Mouse (Mus musculus) hindbrain, embryonic 14.5 days (tissue): ENCODE measurements around the gene 4933402J07Rik. TPM values are rescaled to one million over a fixed set of nuclear protein-coding genes. Genes with fewer than 3 reads are reported as not detected.

Experiments used
- ATAC-seq: fragments of 200-750 bp; cut with Nextera tagmentation; 2 replicates; pipeline ENCODE4 v1.8.0; 2017; ENCODE audit warnings: moderate number of reproducible peaks, mild to moderate bottlenecking, moderate TSS enrichment, moderate library complexity; ENCODE audit not compliant: low FRiP score
- DNase-seq: peaks from one replicate; pipeline ENCODE4 v3.0.0-alpha.2; 2015; ENCODE audit warnings: low spot score
- H3K27ac ChIP-seq: fragments of 300-500 bp; sonication (generic); 2 replicates; pipeline ENCODE4 v1.5.1; 2014; ENCODE audit warnings: mild to moderate bottlenecking, moderate library complexity
- H3K27me3 ChIP-seq: fragments of 300-500 bp; sonication (generic); 2 replicates; pipeline ENCODE4 v1.6.1; 2014; ENCODE audit warnings: mild to moderate bottlenecking, low read length, mixed read lengths; ENCODE audit not compliant: control insufficient read depth, insufficient read depth
- H3K36me3 ChIP-seq: fragments of 300-500 bp; sonication (generic); replicated peaks from 2 replicates; pipeline ENCODE4 v1.6.1; 2014; ENCODE audit not compliant: control insufficient read depth, insufficient read depth
- H3K4me1 ChIP-seq: fragments of 300-500 bp; sonication (generic); replicated peaks from 2 replicates; pipeline ENCODE4 v1.6.1; 2014; ENCODE audit warnings: antibody characterized with exemption, low read length, mixed read lengths; ENCODE audit not compliant: control insufficient read depth, insufficient read depth
- H3K4me2 ChIP-seq: fragments of 300-500 bp; sonication (generic); replicated peaks from 2 replicates; pipeline ENCODE4 v1.6.1; 2014; ENCODE audit warnings: mild to moderate bottlenecking, moderate library complexity
- H3K4me3 ChIP-seq: fragments of 300-500 bp; sonication (generic); replicated peaks from 2 replicates; pipeline ENCODE4 v1.5.1; 2014; ENCODE audit warnings: mild to moderate bottlenecking, low read length
- H3K9ac ChIP-seq: fragments of 300-500 bp; sonication (generic); 2 replicates; pipeline ENCODE4 v1.6.1; 2014
- H3K9me3 ChIP-seq: fragments of 300-500 bp; sonication (generic); 2 replicates; pipeline ENCODE4 v1.6.1; 2016; ENCODE audit warnings: low read length; ENCODE audit not compliant: control insufficient read depth
- WGBS: fragments of 180-500 bp; shearing (Covaris S2); extraction: QIAGEN DNeasy Blood & Tissue Kit; methylation state at CpG from one replicate; pipeline ENCODE4 v1.1.7; 2014; 5-methylcytosine and 5-hydroxymethylcytosine counted together
- polyA plus RNA-seq: library from polyadenylated mRNA; unstranded; fragments of >200 nt; fragmentation: Nextera tagmentation; extraction: Ambion mirVana; gene quantifications from 2 replicates; pipeline ENCODE4 v1.2.1, GENCODE M21; 2014

Gene 4933402J07Rik
- polyA plus RNA-seq: not detected in 2 replicates

DNA sequence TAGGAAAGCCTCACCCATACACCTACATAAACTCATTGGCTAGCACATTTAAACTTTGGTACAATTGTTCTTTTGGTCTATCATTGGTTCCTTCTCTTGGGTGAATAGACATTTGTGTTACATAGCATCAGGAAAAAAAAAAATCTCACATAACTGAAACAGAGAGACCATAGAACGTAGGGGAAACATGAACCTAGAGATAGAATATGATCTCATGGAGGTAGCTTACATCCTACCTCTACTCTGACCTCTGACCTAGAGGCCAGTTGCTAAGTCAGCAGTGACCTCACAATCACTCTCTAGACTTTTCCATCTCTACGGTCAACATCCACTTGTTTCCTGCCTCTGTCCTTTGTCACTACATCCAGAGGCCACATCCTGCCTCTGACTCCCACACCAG lies at the start of gene 4933402J07Rik:
Gene 4933402J07Rik (plus strand): TSS at position 301 of the 400 bp plus-strand sequence.
- DNase-seq: no peak
- Histone ChIP-seq H3K4me3 (no peak within 1 kb of the TSS), H3K27me3 (no peaks in the 10 kb centered on the region), H3K9ac (no peak within 1 kb of the TSS), H3K36me3 (no peaks in the 10 kb centered on the region), H3K4me2 (no peak within 1 kb of the TSS), H3K27ac (no peak within 1 kb of the TSS), H3K9me3 (no peaks in the 10 kb centered on the region), H3K4me1 (no peaks in the 10 kb centered on the region)
- WGBS: 83% methylated on average over 2 of the region's 2 CpGs
- ATAC-seq: no peak

DNA sequence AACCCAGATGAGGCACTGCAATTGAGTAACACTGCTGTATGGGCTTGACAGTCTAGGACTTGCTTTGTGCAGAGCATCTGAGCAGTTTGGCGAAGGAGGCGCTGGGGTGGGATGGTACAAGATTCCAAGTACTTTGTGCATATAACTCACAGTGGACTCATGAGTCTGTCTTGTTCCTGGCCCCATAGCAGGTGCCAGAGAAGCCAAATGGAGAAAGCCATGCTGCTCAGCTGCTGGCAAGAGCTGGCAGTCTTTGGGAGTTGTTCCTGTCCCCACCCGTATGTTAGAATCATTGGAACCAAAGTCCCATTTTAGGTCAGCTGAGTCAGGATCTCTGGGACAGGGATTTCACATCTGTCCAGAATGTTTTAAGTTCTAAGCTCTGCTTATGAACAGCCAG lies 46.5 kb upstream of the 4933402J07Rik start:
- no peaks in the 10 kb centered on the region for H3K27me3 ChIP-seq
- no peaks in the 10 kb centered on the region; the same call in 1 of the 2 replicates for H3K36me3 ChIP-seq
- WGBS: 97% methylated on average over 3 of the region's 3 CpGs
- no peaks in the 10 kb centered on the region for H3K4me1 ChIP-seq
- no peaks in the 10 kb centered on the region for H3K9me3 ChIP-seq
- ATAC-seq (no peak), DNase-seq (no peak)
- no peak overlapping the region for H3K4me3 ChIP-seq
- H3K9ac ChIP-seq: no peak overlapping the region
- H3K4me2 ChIP-seq: no peak overlapping the region
- no peak overlapping the region for H3K27ac ChIP-seq

DNA sequence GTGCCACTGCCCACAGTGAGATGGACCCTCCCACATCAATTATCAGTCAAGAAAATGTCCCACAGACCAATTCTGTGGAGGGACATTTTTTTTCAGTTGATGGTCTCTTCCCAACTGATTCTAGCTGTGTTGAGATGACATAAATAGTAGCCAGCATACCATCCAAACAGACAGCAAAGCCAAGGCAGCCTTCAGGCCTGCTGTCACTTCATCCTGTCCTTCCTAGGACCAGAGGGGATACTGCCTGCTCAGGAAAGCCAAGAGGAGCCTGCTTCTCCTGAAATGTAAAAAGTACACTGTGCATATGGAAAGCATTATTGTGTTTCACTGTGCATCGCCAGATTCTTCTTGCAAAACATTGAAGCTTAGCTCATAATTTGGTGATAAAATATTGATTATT lies 38.6 kb upstream of the 4933402J07Rik start:
- Histone ChIP-seq H3K27ac (no peak overlapping the region), H3K4me1 (no peaks in the 10 kb centered on the region), H3K4me3 (no peak overlapping the region), H3K9me3 (no peaks in the 10 kb centered on the region), H3K27me3 (no peaks in the 10 kb centered on the region), H3K4me2 (no peak overlapping the region), H3K9ac (no peak overlapping the region), H3K36me3 (no peaks in the 10 kb centered on the region; the same call in 1 of the 2 replicates)
- no peak for ATAC-seq
- no peak for DNase-seq
- 94% methylated on average over 1 of the region's 1 CpGs for WGBS

DNA sequence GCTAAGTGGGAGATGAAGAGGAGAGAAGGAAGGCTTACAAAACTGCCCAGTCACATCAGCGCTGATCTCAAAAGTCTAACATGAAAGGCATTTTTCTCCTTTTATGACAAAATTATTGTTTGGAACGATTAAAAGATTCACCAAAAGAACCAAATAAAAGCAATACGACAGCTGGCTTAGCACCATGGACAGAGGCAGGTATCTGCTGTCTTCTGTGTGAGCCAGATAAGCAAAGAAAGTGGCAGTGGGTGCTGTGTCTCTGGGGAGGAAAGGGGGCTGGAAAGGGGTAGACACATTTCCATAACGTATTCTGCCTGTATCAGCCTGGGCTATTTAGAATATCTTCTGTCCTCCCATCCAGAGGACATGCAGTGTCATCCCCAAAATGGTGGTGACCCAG lies 32.5 kb upstream of the 4933402J07Rik start:
- 57% methylated on average over 4 of the region's 4 CpGs for WGBS
- Histone ChIP-seq H3K36me3 (no peaks in the 10 kb centered on the region), H3K27me3 (no peaks in the 10 kb centered on the region), H3K9me3 (no peaks in the 10 kb centered on the region), H3K4me2 (no peak overlapping the region), H3K9ac (no peak overlapping the region), H3K4me1 (no peaks in the 10 kb centered on the region), H3K27ac (no peak overlapping the region), H3K4me3 (no peak overlapping the region)
- no peak for ATAC-seq
- no peak for DNase-seq

DNA sequence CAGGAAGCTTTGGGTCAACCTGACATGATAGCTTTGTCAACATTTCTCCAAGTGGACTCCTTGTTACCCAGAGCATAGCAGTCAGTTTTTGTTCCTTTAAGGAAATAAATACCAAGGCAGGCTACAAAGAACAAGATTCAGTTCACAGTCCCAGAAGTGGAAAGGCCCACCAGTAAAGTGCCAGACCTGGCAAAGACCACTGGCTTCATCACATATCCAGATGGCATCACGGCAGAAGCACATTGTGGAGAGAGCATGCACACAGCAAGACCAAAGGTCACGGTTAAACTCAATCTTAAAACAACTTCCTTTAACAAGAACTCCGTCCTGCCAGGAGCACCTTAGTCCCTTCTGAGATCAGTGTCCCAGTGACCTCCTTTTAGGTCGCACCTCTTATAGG lies 30.2 kb upstream of the 4933402J07Rik start:
- no peaks in the 10 kb centered on the region for H3K9me3 ChIP-seq
- WGBS: 86% methylated on average over 4 of the region's 4 CpGs
- DNase-seq (no peak), ATAC-seq (no peak)
- H3K36me3 ChIP-seq: no peaks in the 10 kb centered on the region
- no peak overlapping the region for H3K4me2 ChIP-seq
- H3K9ac ChIP-seq: no peak overlapping the region
- H3K27me3 ChIP-seq: no peaks in the 10 kb centered on the region
- no peak overlapping the region for H3K27ac ChIP-seq
- H3K4me3 ChIP-seq: no peak overlapping the region
- H3K4me1 ChIP-seq: no peaks in the 10 kb centered on the region

DNA sequence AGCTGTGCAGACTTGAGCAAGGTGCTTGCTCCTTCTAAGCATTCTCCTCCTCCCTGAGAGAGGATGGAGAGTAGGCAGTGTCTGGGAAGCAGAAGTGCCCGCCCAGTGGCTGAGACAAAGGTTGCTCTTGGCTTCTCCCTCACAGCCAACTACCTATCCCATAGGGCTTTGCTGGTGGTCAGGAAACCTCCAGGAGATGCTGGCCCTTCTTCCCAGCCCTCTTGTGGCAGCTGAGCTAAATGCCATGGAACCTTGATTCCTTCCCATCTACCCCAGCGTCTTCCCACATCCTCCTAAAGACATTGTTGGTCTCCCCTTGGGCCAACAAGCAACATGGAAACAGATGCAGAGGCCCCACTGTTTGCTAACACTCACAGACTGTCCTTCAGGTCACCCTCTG lies 28.8 kb upstream of the 4933402J07Rik start:
- Histone ChIP-seq H3K36me3 (no peaks in the 10 kb centered on the region), H3K9ac (no peak overlapping the region), H3K4me3 (no peak overlapping the region), H3K27me3 (no peaks in the 10 kb centered on the region), H3K4me2 (no peak overlapping the region), H3K27ac (peak overlapping the region; percentile 48; the same call in 1 of the 2 replicates), H3K4me1 (0 out of 2 replicates have a peak, but pooled peaks cover 3% of the 10 kb centered on the region), H3K9me3 (no peaks in the 10 kb centered on the region)
- peak; percentile 40 for DNase-seq
- 30% methylated on average over 2 of the region's 2 CpGs for WGBS
- no peak for ATAC-seq

DNA sequence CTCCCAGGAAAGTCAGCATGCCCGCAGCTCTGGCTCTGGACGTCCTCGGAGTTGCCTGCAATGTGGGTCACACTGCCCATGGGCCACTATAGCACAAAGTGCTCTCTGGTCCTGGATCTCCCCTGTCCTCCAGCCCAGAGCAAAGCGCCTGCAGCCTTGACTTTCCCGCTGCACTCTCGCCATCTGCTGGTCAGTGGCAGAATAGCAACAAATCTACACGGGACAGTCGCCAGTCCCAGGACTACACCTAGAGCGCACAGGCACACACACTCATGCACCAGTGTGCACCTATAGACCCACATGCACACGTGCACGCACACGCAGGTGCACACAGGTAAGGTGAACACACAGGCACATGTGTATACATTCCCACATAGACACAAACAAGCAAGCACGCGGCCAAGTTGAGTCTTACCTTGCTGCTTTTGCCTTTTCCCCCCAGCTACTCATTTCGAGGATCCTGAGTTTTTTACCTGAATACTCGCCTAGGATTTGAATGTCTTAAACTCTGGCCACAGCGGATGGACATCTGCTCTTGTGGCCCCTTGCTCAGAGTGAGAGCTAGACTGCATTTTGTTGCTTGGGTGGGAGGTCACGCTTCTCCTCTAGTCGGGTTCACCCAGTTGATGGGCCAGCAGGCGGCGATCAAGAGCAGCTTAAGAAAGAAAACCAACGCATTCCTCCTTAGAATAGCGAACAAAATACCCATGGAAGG lies 26.9 kb upstream of the 4933402J07Rik start:
- no peaks in the 10 kb centered on the region for H3K36me3 ChIP-seq
- no peaks in the 10 kb centered on the region for H3K9me3 ChIP-seq
- peak overlapping the region; percentile 35 for H3K4me2 ChIP-seq
- peak; percentile 88 for DNase-seq
- peak; percentile 63 for ATAC-seq
- no peak overlapping the region for H3K4me3 ChIP-seq
- H3K27me3 ChIP-seq: 0 out of 2 replicates have a peak, but pooled peaks cover 5% of the 10 kb centered on the region
- H3K27ac ChIP-seq: no peak overlapping the region
- 0 out of 2 replicates have a peak, but pooled peaks cover 10% of the 10 kb centered on the region for H3K4me1 ChIP-seq
- H3K9ac ChIP-seq: no peak overlapping the region
- 8% methylated on average over 23 of the region's 23 CpGs for WGBS

DNA sequence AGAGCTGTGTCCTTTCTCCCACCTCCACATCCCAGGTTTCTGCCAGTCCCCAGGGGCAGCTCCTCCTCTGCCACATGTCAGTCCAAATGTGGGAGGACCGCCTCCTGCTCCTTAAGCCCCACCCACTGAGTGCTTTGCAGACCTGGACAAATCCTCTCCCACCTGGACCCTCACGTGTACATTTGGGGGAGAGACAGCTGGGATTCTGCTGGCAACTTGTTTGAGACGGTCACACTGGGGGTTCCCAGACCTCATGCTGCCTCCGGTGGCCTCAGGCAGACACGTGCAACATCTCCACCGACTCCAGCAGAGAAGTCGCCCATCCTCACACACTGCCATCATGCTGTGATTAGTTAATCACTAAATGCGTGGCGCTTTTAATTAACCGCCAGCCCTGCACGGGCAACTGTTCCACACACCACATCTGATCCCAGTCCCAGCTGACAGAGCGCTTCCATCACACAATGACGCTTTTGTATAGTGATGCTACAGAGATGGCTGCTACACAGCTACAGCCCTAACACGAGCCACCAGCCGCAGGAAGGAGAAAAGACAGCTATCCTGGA lies 23.7 kb upstream of the 4933402J07Rik start:
- ATAC-seq (peak; percentile 72), DNase-seq (peak; percentile 54)
- 0 out of 2 replicates have a peak overlapping the region, but pooled peaks have one; percentile 3 for H3K4me3 ChIP-seq
- no peaks in the 10 kb centered on the region for H3K9me3 ChIP-seq
- 12% methylated on average over 15 of the region's 15 CpGs for WGBS
- no peak overlapping the region for H3K27ac ChIP-seq
- H3K4me2 ChIP-seq: peak overlapping the region; percentile 47
- H3K36me3 ChIP-seq: no peaks in the 10 kb centered on the region
- H3K27me3 ChIP-seq: 0 out of 2 replicates have a peak, but pooled peaks cover 5% of the 10 kb centered on the region
- 0 out of 2 replicates have a peak, but pooled peaks cover 10% of the 10 kb centered on the region for H3K4me1 ChIP-seq
- H3K9ac ChIP-seq: peak overlapping the region; percentile 28; the same call in 1 of the 2 replicates

DNA sequence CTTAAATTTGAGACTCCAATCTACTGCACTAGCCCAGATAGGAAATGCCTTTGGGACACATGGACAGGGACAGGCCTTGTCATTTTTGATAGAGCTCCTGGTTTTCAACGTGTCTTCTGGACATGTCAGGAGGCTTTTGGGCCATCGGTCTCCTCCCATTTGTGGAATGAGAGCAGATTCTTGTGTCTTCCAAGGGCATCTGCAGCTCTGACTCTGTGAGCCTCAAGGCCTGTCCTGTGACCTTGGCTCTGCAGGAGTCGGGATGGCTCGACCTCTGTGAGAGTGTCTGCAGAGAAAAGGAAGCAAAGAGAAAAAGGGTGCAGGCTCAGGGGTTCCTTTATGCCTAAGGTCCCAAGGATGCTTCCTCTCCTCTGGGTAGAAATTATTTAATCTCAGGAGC lies 13.8 kb upstream of the 4933402J07Rik start:
- Histone ChIP-seq H3K4me3 (no peak overlapping the region), H3K4me1 (no peaks in the 10 kb centered on the region), H3K36me3 (no peaks in the 10 kb centered on the region), H3K9ac (no peak overlapping the region), H3K9me3 (no peaks in the 10 kb centered on the region), H3K4me2 (no peak overlapping the region), H3K27me3 (no peaks in the 10 kb centered on the region), H3K27ac (no peak overlapping the region)
- WGBS: 84% methylated on average over 4 of the region's 4 CpGs
- DNase-seq (no peak), ATAC-seq (no peak)
